Mouse (Mus musculus) embryonic facial prominence, embryonic 11.5 days (tissue): Measurements from ENCODE around the gene Slc25a53. TPM values are rescaled to one million over a fixed set of nuclear protein-coding genes. Genes with fewer than 3 reads are reported as not detected.
"Not testable (repeated sequence)": the region's sequence is repeated elsewhere in the genome, so short reads cannot be mapped to it uniquely, and the experiment has no call there.

ENCODE experiments used
- ATAC-seq: fragments of 200-750 bp; cut with Nextera tagmentation; replicated peaks from 2 replicates; pipeline ENCODE4 v1.8.0; 2017; ENCODE audit warnings: low read depth; ENCODE audit not compliant: insufficient number of reproducible peaks, low FRiP score, low TSS enrichment
- DNase-seq: peaks from one replicate; pipeline ENCODE4 v3.0.0-alpha.2; 2015; ENCODE audit warnings: low spot score
- H3K27ac ChIP-seq: fragments of 300-500 bp; sonication (generic); replicated peaks from 2 replicates; pipeline ENCODE4 v1.5.1; 2014; ENCODE audit warnings: mild to moderate bottlenecking, low read depth, low read length, control low read depth
- H3K27me3 ChIP-seq: fragments of 300-500 bp; sonication (generic); 2 replicates; pipeline ENCODE4 v1.6.1; 2014; ENCODE audit warnings: mild to moderate bottlenecking, low read length, moderate library complexity, mixed read lengths; ENCODE audit not compliant: control insufficient read depth, insufficient read depth
- H3K36me3 ChIP-seq: fragments of 300-500 bp; sonication (generic); replicated peaks from 2 replicates; pipeline ENCODE4 v1.6.1; 2014; ENCODE audit warnings: low read depth, mild to moderate bottlenecking, low read length, moderate library complexity, mixed read lengths; ENCODE audit not compliant: control insufficient read depth, insufficient read depth
- H3K4me1 ChIP-seq: fragments of 300-500 bp; sonication (generic); 2 replicates; pipeline ENCODE4 v1.6.1; 2014; ENCODE audit warnings: low read length, mixed read lengths; ENCODE audit not compliant: control insufficient read depth, insufficient read depth
- H3K4me2 ChIP-seq: fragments of 300-500 bp; sonication (generic); 2 replicates; pipeline ENCODE4 v1.6.1; 2014; ENCODE audit warnings: low read depth, mild to moderate bottlenecking, control low read depth, low read length, moderate library complexity
- H3K4me3 ChIP-seq: fragments of 300-500 bp; sonication (generic); 2 replicates; pipeline ENCODE4 v1.5.1; 2014; ENCODE audit warnings: low read depth, low read length, control low read depth
- H3K9ac ChIP-seq: fragments of 300-500 bp; sonication (generic); replicated peaks from 2 replicates; pipeline ENCODE4 v1.6.1; 2014; ENCODE audit warnings: mild to moderate bottlenecking, control low read depth, low read length
- H3K9me3 ChIP-seq: fragments of 300-500 bp; sonication (generic); replicated peaks from 2 replicates; pipeline ENCODE4 v1.6.1; 2016; ENCODE audit warnings: mild to moderate bottlenecking, low read length, inconsistent platforms, mixed read lengths; ENCODE audit not compliant: control insufficient read depth
- WGBS: fragments of 180-500 bp; shearing (Covaris S2); extraction: QIAGEN DNeasy Blood & Tissue Kit; methylation state at CpG from one replicate; pipeline ENCODE4 v1.1.7; 2014; 5-methylcytosine and 5-hydroxymethylcytosine counted together
- polyA plus RNA-seq: library from polyadenylated mRNA; unstranded; fragments of >200 nt; fragmentation: Nextera tagmentation; extraction: Ambion mirVana; gene quantifications from 2 replicates; pipeline ENCODE4 v1.2.1, GENCODE M21; 2014

The Slc25a53 gene
- polyA plus RNA-seq, 1 experiment from 2014 or later, result 13.4 TPM

GRCm38 (mm10) chrX:136991274-136991673 lies 46.8 kb downstream of the Slc25a53 start:
- Histone ChIP-seq H3K9ac (no peak overlapping the region), H3K4me1 (no peaks in the 10 kb centered on the region), H3K4me3 (no peak overlapping the region), H3K4me2 (no peak overlapping the region), H3K9me3 (no peaks in the 10 kb centered on the region), H3K36me3 (no peaks in the 10 kb centered on the region), H3K27ac (no peak overlapping the region), H3K27me3 (no peaks in the 10 kb centered on the region)
- ATAC-seq (no peak), DNase-seq (no peak)
- WGBS, result 65% methylated on average over 2 of the region's 2 CpGs

GRCm38 (mm10) chrX:136986039-136986438 lies 52.1 kb downstream of the Slc25a53 start:
- Histone ChIP-seq H3K4me3 (no peak overlapping the region), H3K27me3 (no peaks in the 10 kb centered on the region), H3K27ac (no peak overlapping the region), H3K9ac (no peak overlapping the region), H3K4me2 (no peak overlapping the region), H3K4me1 (no peaks in the 10 kb centered on the region), H3K36me3 (no peaks in the 10 kb centered on the region), H3K9me3 (no peaks in the 10 kb centered on the region)
- ATAC-seq (no peak), DNase-seq (no peak)

GRCm38 (mm10) chrX:136978616-136979015 lies 59.5 kb downstream of the Slc25a53 start:
- H3K36me3 ChIP-seq, result no peaks in the 10 kb centered on the region
- H3K9ac ChIP-seq, result no peak overlapping the region
- no peak overlapping the region for H3K27ac ChIP-seq
- H3K9me3 ChIP-seq, result no peaks in the 10 kb centered on the region
- no peaks in the 10 kb centered on the region for H3K27me3 ChIP-seq
- DNase-seq (peak; percentile 26), ATAC-seq (no peak)
- H3K4me2 ChIP-seq, result no peak overlapping the region
- no peaks in the 10 kb centered on the region for H3K4me1 ChIP-seq
- H3K4me3 ChIP-seq, result no peak overlapping the region

- WGBS, result 26% methylated on average over 15 of the region's 15 CpGs
- H3K4me3 ChIP-seq, result peak within 1 kb of the TSS; percentile 38
- H3K4me2 ChIP-seq, result peak within 1 kb of the TSS; percentile 37
- H3K27me3 ChIP-seq, result no peaks in the 10 kb centered on the region
- H3K9me3 ChIP-seq, result no peaks in the 10 kb centered on the region
- peak; percentile 83 for DNase-seq
- no peak within 1 kb of the TSS for H3K27ac ChIP-seq
- no peaks in the 10 kb centered on the region for H3K4me1 ChIP-seq
- no peak within 1 kb of the TSS; the same call in 1 of the 2 replicates for H3K9ac ChIP-seq
- no peaks in the 10 kb centered on the region for H3K36me3 ChIP-seq
- peak; percentile 100 for ATAC-seq
Observed at GRCm38 (mm10) chrX:136976424-136977084, 61.5 kb downstream of the Slc25a53 start, which contains the start of the genes Tmsb15l and Tmsb15b1. Tmsb15l (minus strand) TSS chrX:136976869. Tmsb15b1 (minus strand) TSS chrX:136976874.

- not testable (repeated sequence) for DNase-seq, H3K27ac ChIP-seq, H3K9me3 ChIP-seq, H3K36me3 ChIP-seq, H3K27me3 ChIP-seq, H3K4me1 ChIP-seq, H3K9ac ChIP-seq, ATAC-seq
- H3K4me2 ChIP-seq, result peak within 1 kb of the TSS; percentile 37
- peak within 1 kb of the TSS; percentile 38 for H3K4me3 ChIP-seq
- WGBS, result 86% methylated on average over 6 of the region's 6 CpGs
Observed at GRCm38 (mm10) chrX:136975397-136975796, 62.7 kb downstream of the Slc25a53 start, which contains the start of gene Tmsb15b2. Tmsb15b2 (minus strand) TSS chrX:136975497.

DNA sequence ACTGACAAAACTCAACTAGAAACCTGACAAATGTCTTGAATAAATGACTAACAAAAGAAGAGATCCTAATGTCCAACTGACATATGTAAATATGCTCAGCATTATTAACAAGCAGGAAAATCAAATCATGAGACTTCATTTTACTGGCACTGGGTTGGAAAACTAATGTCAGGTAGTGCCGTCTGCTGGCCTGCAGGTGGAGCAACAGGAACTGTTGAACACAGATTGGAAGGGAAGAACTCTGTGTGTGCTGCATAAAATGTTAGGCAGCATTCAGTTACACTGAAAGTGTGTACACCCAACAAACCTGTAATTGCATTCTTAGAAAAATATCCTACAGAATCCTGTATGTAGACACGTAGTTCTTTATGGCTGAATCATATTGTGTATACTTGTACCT lies 78.4 kb downstream of the Slc25a53 start:
- Histone ChIP-seq H3K36me3 (no peaks in the 10 kb centered on the region), H3K4me1 (no peaks in the 10 kb centered on the region), H3K27me3 (no peaks in the 10 kb centered on the region), H3K9ac (no peak overlapping the region), H3K27ac (no peak overlapping the region), H3K9me3 (no peaks in the 10 kb centered on the region), H3K4me2 (no peak overlapping the region), H3K4me3 (no peak overlapping the region)
- peak; percentile 7 for DNase-seq
- no peak for ATAC-seq
- 33% methylated on average over 2 of the region's 2 CpGs for WGBS

DNA sequence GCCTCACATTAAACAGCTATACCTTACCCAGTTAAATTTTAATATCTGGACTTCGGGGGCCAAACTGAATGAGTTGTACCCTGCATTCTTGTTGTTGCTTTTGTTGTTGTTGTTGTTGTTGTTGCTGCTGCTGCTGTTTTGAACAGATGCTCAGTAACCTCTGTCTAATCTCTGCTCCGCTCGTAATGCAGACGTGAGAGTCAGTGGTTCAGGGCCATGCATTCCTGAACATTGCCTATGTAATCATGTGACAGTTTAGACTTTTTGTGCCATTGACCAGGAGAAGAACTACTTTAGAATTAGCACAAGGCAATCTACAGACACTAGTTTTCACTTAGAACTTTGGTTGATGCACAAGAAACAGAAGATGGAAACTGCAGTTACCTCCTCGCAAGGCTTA lies 79.8 kb downstream of the Slc25a53 start:
- H3K36me3 ChIP-seq, DNase-seq, H3K27me3 ChIP-seq, H3K4me2 ChIP-seq, H3K4me3 ChIP-seq, H3K9me3 ChIP-seq, H3K9ac ChIP-seq, H3K27ac ChIP-seq, H3K4me1 ChIP-seq: not testable (repeated sequence)
- WGBS, result 55% methylated on average over 5 of the region's 5 CpGs
- 0 out of 2 replicates have a peak, but pooled peaks have one; percentile 9 for ATAC-seq

DNA sequence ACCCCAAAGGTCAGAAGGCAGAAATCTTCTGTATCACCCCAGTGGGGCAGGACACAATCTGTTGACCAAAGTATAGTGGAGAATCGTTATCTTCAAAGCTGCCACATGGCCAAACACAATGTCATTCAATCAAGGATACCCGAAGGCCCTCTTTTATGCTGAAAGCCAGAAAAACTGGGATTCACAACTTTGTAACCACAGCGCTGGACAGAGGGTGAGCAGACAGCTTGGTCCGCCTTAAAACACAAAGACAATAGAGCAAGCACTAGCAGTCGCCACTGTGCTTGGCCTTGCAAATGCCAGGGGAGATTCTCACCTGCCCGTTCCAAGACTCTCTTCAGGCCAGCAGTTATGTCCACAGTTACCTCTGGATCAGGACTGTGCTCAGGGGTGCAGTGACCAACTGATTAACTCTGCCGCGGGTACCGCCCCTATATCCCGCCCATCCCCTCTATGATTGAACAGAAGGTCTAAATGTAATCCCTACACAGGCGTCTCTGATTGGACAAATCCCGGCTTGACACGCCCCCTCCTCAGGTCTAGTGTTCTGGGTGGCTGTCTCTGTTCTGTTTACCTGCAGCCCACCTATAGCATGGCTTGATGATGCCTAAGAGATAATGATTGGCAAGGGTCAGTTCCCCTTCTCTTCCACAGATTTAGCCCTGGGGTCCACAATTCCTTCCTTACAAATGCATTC lies 80.4 kb downstream of the Slc25a53 start:
- H3K36me3 ChIP-seq, H3K9ac ChIP-seq, H3K4me1 ChIP-seq, H3K27ac ChIP-seq, H3K27me3 ChIP-seq, H3K9me3 ChIP-seq: not testable (repeated sequence)
- DNase-seq (peak; percentile 80), ATAC-seq (peak; percentile 100)
- WGBS, result 27% methylated on average over 13 of the region's 13 CpGs
- H3K4me3 ChIP-seq, result peak overlapping the region; percentile 21
- peak overlapping the region; percentile 13; the same call in 1 of the 2 replicates for H3K4me2 ChIP-seq
